Mouse (Mus musculus): ENCODE results near the gene Mageb18. TPM values are rescaled to one million over a fixed set of nuclear protein-coding genes. Genes with fewer than 3 reads are reported as not detected.

The Mageb18 gene
- polyA plus RNA-seq, 1 experiment: not detected

- H3K27me3 ChIP-seq (ENCODE audit: control insufficient read depth, insufficient read depth, low read length): no peaks in the 10 kb centered on the region
- H3K36me3 ChIP-seq (ENCODE audit: control insufficient read depth, insufficient read depth, low read length): no peaks in the 10 kb centered on the region
- TF ChIP-seq POLR2A (IDR thresholded peaks at IDR 0.05; ENCODE audit: control insufficient read depth, extremely low read depth, insufficient read depth, low read length, poor library complexity) (no peak), CTCF (IDR thresholded peaks at IDR 0.05; ENCODE audit: borderline replicate concordance, control insufficient read depth, extremely low read depth, insufficient read depth, low read length, poor library complexity) (no peak)
- H3K27ac ChIP-seq (ENCODE audit: control insufficient read depth, insufficient read depth, low read length): no peak overlapping the region
- H3K4me3 ChIP-seq (ENCODE audit: control insufficient read depth, insufficient read depth, low read length): no peak overlapping the region
- no peak for DNase-seq
- 42% methylated on average over 1 of the region's 1 CpGs for WGBS
- H3K4me1 ChIP-seq (replicated peaks; ENCODE audit: control insufficient read depth, insufficient read depth, low read length): no peaks in the 10 kb centered on the region
Measured at GRCm38 (mm10) chrX:92323599-92323998, 275.8 kb downstream of the Mageb18 start.

GRCm38 (mm10) chrX:92280619-92281018 lies 318.8 kb downstream of the Mageb18 start:
- H3K27ac ChIP-seq (ENCODE audit: control insufficient read depth, insufficient read depth, low read length): no peak overlapping the region
- no peak for DNase-seq
- no peaks in the 10 kb centered on the region for H3K27me3 ChIP-seq (ENCODE audit: control insufficient read depth, insufficient read depth, low read length)
- H3K4me1 ChIP-seq (replicated peaks; ENCODE audit: control insufficient read depth, insufficient read depth, low read length): no peaks in the 10 kb centered on the region
- no peaks in the 10 kb centered on the region for H3K36me3 ChIP-seq (ENCODE audit: control insufficient read depth, insufficient read depth, low read length)
- TF ChIP-seq POLR2A (IDR thresholded peaks at IDR 0.05; ENCODE audit: control insufficient read depth, extremely low read depth, insufficient read depth, low read length, poor library complexity) (no peak), CTCF (IDR thresholded peaks at IDR 0.05; ENCODE audit: borderline replicate concordance, control insufficient read depth, extremely low read depth, insufficient read depth, low read length, poor library complexity) (no peak)
- H3K4me3 ChIP-seq (ENCODE audit: control insufficient read depth, insufficient read depth, low read length): no peak overlapping the region

Other genes with a start within 250 kb of the Mageb18 start
- not detected in 2 replicates for gene Gm5941, start 109.6 kb downstream of the Mageb18 start, polyA plus RNA-seq (2012; rRNA removed)